8 mouse cellular contexts compared by ENCODE assay signal in genomic region chr11:35122091-35122811, GRCm38 (mm10). TPM values are rescaled to one million over a fixed set of nuclear protein-coding genes. Genes with fewer than 3 reads are reported as not detected.
DNase-seq lines count a peak whose midpoint lies in the region; ATAC-seq and TF ChIP-seq lines count a peak whose summit lies in the region.

No protein-coding gene starts in this region.

- no peak overlapping the region for H3K27ac ChIP-seq in embryonic facial prominence, embryonic 11.5 days (replicated peaks; ENCODE audit: low read depth, low read length)
- no peak overlapping the region for H3K27ac ChIP-seq in hindbrain, embryonic 14.5 days
- H3K27ac ChIP-seq in lung, postnatal 0 days (ENCODE audit: low read length), result no peak overlapping the region

- H3K27me3 ChIP-seq in embryonic facial prominence, embryonic 11.5 days (ENCODE audit: control insufficient read depth, insufficient read depth, low read length), result no peaks in the 10 kb centered on the region
- H3K27me3 ChIP-seq in hindbrain, embryonic 14.5 days (ENCODE audit: control insufficient read depth, insufficient read depth, low read length), result peaks cover 54% of the 10 kb centered on the region
- peaks cover 7% of the 10 kb centered on the region for H3K27me3 ChIP-seq in lung, postnatal 0 days (replicated peaks; ENCODE audit: insufficient read depth, low read length)

- WGBS in embryonic facial prominence, embryonic 11.5 days, result under 1% methylated on average over 23 of the region's 23 CpGs
- WGBS in hindbrain, embryonic 14.5 days, result 1% methylated on average over 23 of the region's 23 CpGs
- WGBS in lung, postnatal 0 days, result 2% methylated on average over 23 of the region's 23 CpGs

- TF ChIP-seq EP300 in lung, postnatal 0 days (IDR thresholded peaks at IDR 0.05), result no peak

- ATAC-seq in embryonic facial prominence, embryonic 11.5 days (replicated peaks; ENCODE audit: insufficient number of reproducible peaks, low FRiP score, low TSS enrichment, low read depth), result no peak
- no peak for ATAC-seq in hindbrain, embryonic 14.5 days (ENCODE audit: low FRiP score)
- no peak for ATAC-seq in lung, postnatal 0 days
- ATAC-seq in frontal cortex, adult (ENCODE audit: low TSS enrichment), result no peak
- ATAC-seq in erythroid progenitor cell, adult 5-6 weeks (replicated peaks; ENCODE audit: low FRiP score, poor library complexity, severe bottlenecking), result no peak

- H3K4me1 ChIP-seq in embryonic facial prominence, embryonic 11.5 days (ENCODE audit: control insufficient read depth, insufficient read depth, low read length), result 0 out of 2 replicates have a peak, but pooled peaks cover 2% of the 10 kb centered on the region
- peaks cover 14% of the 10 kb centered on the region; the same call in 1 of the 2 replicates for H3K4me1 ChIP-seq in hindbrain, embryonic 14.5 days (replicated peaks; ENCODE audit: control insufficient read depth, insufficient read depth, low read length)
- no peaks in the 10 kb centered on the region; the same call in 1 of the 2 replicates for H3K4me1 ChIP-seq in lung, postnatal 0 days (ENCODE audit: insufficient read depth, low read depth, low read length)

- H3K4me2 ChIP-seq in embryonic facial prominence, embryonic 11.5 days (ENCODE audit: low read depth, low read length), result peak overlapping the region; percentile 96
- peak overlapping the region; percentile 97 for H3K4me2 ChIP-seq in hindbrain, embryonic 14.5 days (replicated peaks)
- H3K4me2 ChIP-seq in lung, postnatal 0 days (replicated peaks; ENCODE audit: low read depth, low read length), result peak overlapping the region; percentile 69

- DNase-seq in layer of hippocampus, postnatal 10 days (ENCODE audit: low spot score in 2 of 2), result peak; percentile 11 to 32
- no peak for DNase-seq in layer of hippocampus, adult 9-10 months (ENCODE audit: low spot score)
- DNase-seq in embryonic facial prominence, embryonic 11.5 days (ENCODE audit: low spot score), result peak; percentile 48
- DNase-seq in hindbrain, embryonic 14.5 days (ENCODE audit: low spot score), result no peak
- DNase-seq in lung, postnatal 0 days (ENCODE audit: low spot score), result peak; percentile 42
- no peak for DNase-seq in gastrocnemius, adult 18-20 months (ENCODE audit: low spot score)

- H3K36me3 ChIP-seq in embryonic facial prominence, embryonic 11.5 days (replicated peaks; ENCODE audit: control insufficient read depth, insufficient read depth, low read depth, low read length), result no peaks in the 10 kb centered on the region
- H3K36me3 ChIP-seq in hindbrain, embryonic 14.5 days (replicated peaks; ENCODE audit: control insufficient read depth, insufficient read depth), result no peaks in the 10 kb centered on the region
- H3K36me3 ChIP-seq in lung, postnatal 0 days (ENCODE audit: insufficient read depth, low read length), result no peaks in the 10 kb centered on the region

- peak overlapping the region; percentile 35 for H3K9ac ChIP-seq in embryonic facial prominence, embryonic 11.5 days (replicated peaks; ENCODE audit: low read length)
- H3K9ac ChIP-seq in hindbrain, embryonic 14.5 days, result no peak overlapping the region
- H3K9ac ChIP-seq in lung, postnatal 0 days (replicated peaks; ENCODE audit: low read depth), result no peak overlapping the region

- peak overlapping the region; percentile 69 for H3K4me3 ChIP-seq in embryonic facial prominence, embryonic 11.5 days (ENCODE audit: low read depth, low read length)
- H3K4me3 ChIP-seq in hindbrain, embryonic 14.5 days (replicated peaks; ENCODE audit: low read length), result peak overlapping the region; percentile 71
- peak overlapping the region; percentile 53 for H3K4me3 ChIP-seq in lung, postnatal 0 days (ENCODE audit: low read depth, low read length)

- TF ChIP-seq CTCF in lung, postnatal 0 days (IDR thresholded peaks at IDR 0.05), result no peak

- H3K9me3 ChIP-seq in embryonic facial prominence, embryonic 11.5 days (replicated peaks; ENCODE audit: control insufficient read depth, low read length), result no peaks in the 10 kb centered on the region
- no peaks in the 10 kb centered on the region for H3K9me3 ChIP-seq in hindbrain, embryonic 14.5 days (ENCODE audit: control insufficient read depth, low read length)
- no peaks in the 10 kb centered on the region for H3K9me3 ChIP-seq in lung, postnatal 0 days (ENCODE audit: low read length)

RNA-seq across cellular contexts. Expression of gene Slit3, which starts 1.2 kb away (rescaled TPM):
- total RNA-seq in layer of hippocampus, postnatal 10 days (2021), result 10 to 100 TPM; 98.5 to 98.8 TPM
- polyA plus RNA-seq in embryonic facial prominence, embryonic 11.5 days (2014; fragmentation: Nextera tagmentation; extraction: Ambion mirVana), result 10.5 and 12.6 TPM in 2 replicates
- 10.2 and 14.3 TPM in 2 replicates for polyA plus RNA-seq in hindbrain, embryonic 14.5 days (2014; fragmentation: Nextera tagmentation; extraction: Ambion mirVana)
- polyA plus RNA-seq in lung, postnatal 0 days (2015; fragmentation: Nextera tagmentation; extraction: Ambion mirVana), result 13.1 and 14.2 TPM in 2 replicates
- 1 to 10 TPM; 7.9 to 9.0 TPM for total RNA-seq in gastrocnemius, adult 18-20 months (2021)
- total RNA-seq in erythroid progenitor cell, adult 5-6 weeks (2015; ENCODE audit: low replicate concordance), result 0.72 TPM in 1 of 2 replicates, not detected in the other
- total RNA-seq in erythroid progenitor cell, adult 5-6 weeks (2017; ENCODE audit: low replicate concordance), result not detected in 2 replicates

Comparison
In these comparisons a context has a peak if more than half of its experiments do, and no peak if none do; other contexts are left out.
1. DNase-seq: peak in layer of hippocampus, postnatal 10 days (2 of 2), embryonic facial prominence, embryonic 11.5 days (single experiment) and lung, postnatal 0 days (single experiment); none in layer of hippocampus, adult 9-10 months (single experiment), hindbrain, embryonic 14.5 days (single experiment) and gastrocnemius, adult 18-20 months (single experiment).
2. RNA of gene Slit3, which starts 1.2 kb away (total RNA-seq): 98.5 to 98.8 TPM in layer of hippocampus, postnatal 10 days; 7.9 to 9.0 TPM in gastrocnemius, adult 18-20 months and 0.72 TPM in erythroid progenitor cell, adult 5-6 weeks; every median in the first group is over 4 times any median in the second.
3. Peak in every context shown above with its lines, with median percentiles within 50 percentile points of each other: H3K4me2 ChIP-seq and H3K4me3 ChIP-seq.